Mouse (Mus musculus) lung, postnatal 0 days (tissue): ENCODE data around the gene Rpl10a.

Experiments used
- CTCF ChIP-seq: IDR thresholded peaks from 2 replicates; pipeline ENCODE4 v1.5.1; 2016; ENCODE audit warnings: antibody characterized with exemption, mild to moderate bottlenecking
- EP300 ChIP-seq: IDR thresholded peaks from 2 replicates; pipeline ENCODE4 v1.6.1; 2016; ENCODE audit warnings: antibody characterized with exemption, mild to moderate bottlenecking, control low read depth

- TF ChIP-seq CTCF (peak; percentile 87), EP300 (no peak)
Measured at GRCm38 (mm10) chr17:28373821-28374220, 45.5 kb downstream of the Rpl10a start.
